Mouse (Mus musculus): Measurements from ENCODE around the gene Il17a.
"Not testable (repeated sequence)": the region's sequence is repeated elsewhere in the genome, so short reads cannot be mapped to it uniquely, and the experiment has no call there.

Gene Il17a

GRCm38 (mm10) chr1:20730903-20731302 lies at the start of gene Il17a:
Gene Il17a, plus strand, starts transcription at chr1:20730905.
- no peak for DNase-seq

- DNase-seq: no peak
These were observed 47.9 kb upstream of the Il17a start for GRCm38 (mm10) chr1:20682849-20683248.

- DNase-seq: no peak
These were observed 47.3 kb upstream of the Il17a start for GRCm38 (mm10) chr1:20683386-20683785.

GRCm38 (mm10) chr1:20683853-20684252 lies 46.9 kb upstream of the Il17a start:
- DNase-seq: no peak

- no peak for DNase-seq
These were observed 46.3 kb upstream of the Il17a start for GRCm38 (mm10) chr1:20684403-20684802.

- no peak for DNase-seq
These were observed 45.3 kb upstream of the Il17a start for GRCm38 (mm10) chr1:20685393-20685792.

- DNase-seq: no peak
These were observed 44.8 kb upstream of the Il17a start for GRCm38 (mm10) chr1:20685907-20686306.

GRCm38 (mm10) chr1:20691336-20691735 lies 39.4 kb upstream of the Il17a start:
- no peak for DNase-seq

GRCm38 (mm10) chr1:20693634-20694313 lies 36.9 kb upstream of the Il17a start:
- no peak for DNase-seq

- DNase-seq: peak; percentile 10 to 34
These were observed 30.7 kb upstream of the Il17a start for GRCm38 (mm10) chr1:20700011-20700410.

- no peak for DNase-seq
These were observed 5.9 kb downstream of the Il17a start for GRCm38 (mm10) chr1:20736572-20736971.

GRCm38 (mm10) chr1:20738483-20738882 lies 7.8 kb downstream of the Il17a start:
- no peak for DNase-seq

- no peak for DNase-seq
These were observed 9.8 kb downstream of the Il17a start for GRCm38 (mm10) chr1:20740496-20740998.

GRCm38 (mm10) chr1:20754439-20754838 lies 23.7 kb downstream of the Il17a start:
- DNase-seq: no peak

GRCm38 (mm10) chr1:20757586-20757985 lies 26.9 kb downstream of the Il17a start:
- DNase-seq: no peak

GRCm38 (mm10) chr1:20759799-20760198 lies 29.1 kb downstream of the Il17a start:
- no peak for DNase-seq

- no peak for DNase-seq
These were observed 29.6 kb downstream of the Il17a start for GRCm38 (mm10) chr1:20760331-20760730.

- no peak for DNase-seq
These were observed 30.7 kb downstream of the Il17a start for GRCm38 (mm10) chr1:20761411-20761810.

GRCm38 (mm10) chr1:20766526-20766925 lies 35.8 kb downstream of the Il17a start:
- no peak for DNase-seq

- not testable (repeated sequence) for DNase-seq
These were observed 43.5 kb downstream of the Il17a start for GRCm38 (mm10) chr1:20774026-20774730.

GRCm38 (mm10) chr1:20778366-20778765 lies 47.7 kb downstream of the Il17a start:
- DNase-seq: no peak
